ENCODE assay signal across 20 mouse cellular contexts in the genomic region with DNA sequence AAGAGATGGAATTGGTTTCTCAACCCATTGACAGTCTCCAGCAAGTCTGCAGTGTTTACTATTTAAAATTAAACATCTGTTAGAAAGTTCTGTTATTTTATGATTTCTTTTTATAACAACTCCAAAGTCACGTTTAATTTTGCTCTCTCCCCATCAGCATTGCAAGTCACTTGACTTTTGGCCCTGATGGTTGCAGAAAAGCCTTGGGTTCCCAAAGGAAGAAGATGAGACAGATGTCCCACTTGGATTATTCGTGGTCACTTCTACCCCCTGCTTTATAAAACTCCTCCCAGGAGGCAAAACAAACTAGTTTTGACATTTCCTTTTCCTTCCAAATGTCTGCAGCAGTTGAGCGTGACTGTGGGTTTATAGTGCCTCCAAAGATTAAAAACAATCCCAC.
DNase-seq lines count a peak whose midpoint lies in the region; ATAC-seq lines count a peak whose summit lies in the region.
"Had no signal": no experiment of that assay in that cellular context is flagged by ENCODE, and none has a peak within 500 bp of the region (broad histone marks: within the 10 kb centered on the region; RNA-seq: fewer than 3 reads in every experiment).

No protein-coding gene starts in this region.

- no peaks in the 10 kb centered on the region for H3K4me1 ChIP-seq in embryonic facial prominence, embryonic 14.5 days (ENCODE audit: control insufficient read depth, insufficient read depth, low read length)
- H3K4me1 ChIP-seq in embryonic facial prominence, embryonic 10.5 days = no peaks in the 10 kb centered on the region
- H3K4me1 ChIP-seq in heart, embryonic 12.5 days (replicated peaks) = peaks cover 5% of the 10 kb centered on the region
- H3K4me1 ChIP-seq in heart, embryonic 11.5 days (ENCODE audit: control insufficient read depth, insufficient read depth, low read length) = peaks cover 4% of the 10 kb centered on the region; the same call in 1 of the 2 replicates
- H3K4me1 ChIP-seq: forebrain, embryonic 15.5 days; heart, embryonic 15.5 days; hindbrain, embryonic 13.5 days had no signal

- no peaks in the 10 kb centered on the region for H3K9me3 ChIP-seq in embryonic facial prominence, embryonic 14.5 days (ENCODE audit: control insufficient read depth, low read length)
- H3K9me3 ChIP-seq in embryonic facial prominence, embryonic 10.5 days = no peaks in the 10 kb centered on the region
- H3K9me3 ChIP-seq in heart, embryonic 12.5 days (replicated peaks) = no peaks in the 10 kb centered on the region
- H3K9me3 ChIP-seq in heart, embryonic 11.5 days (replicated peaks; ENCODE audit: control insufficient read depth, low read length) = no peaks in the 10 kb centered on the region
- H3K9me3 ChIP-seq: forebrain, embryonic 15.5 days; heart, embryonic 15.5 days; hindbrain, embryonic 13.5 days had no signal

- no peaks in the 10 kb centered on the region for H3K27me3 ChIP-seq in embryonic facial prominence, embryonic 14.5 days (replicated peaks; ENCODE audit: control insufficient read depth, insufficient read depth, low read length)
- H3K27me3 ChIP-seq in embryonic facial prominence, embryonic 10.5 days (replicated peaks; ENCODE audit: low read depth, poor library complexity, severe bottlenecking) = no peaks in the 10 kb centered on the region
- H3K27me3 ChIP-seq in heart, embryonic 12.5 days (replicated peaks) = no peaks in the 10 kb centered on the region
- no peaks in the 10 kb centered on the region for H3K27me3 ChIP-seq in heart, embryonic 11.5 days (ENCODE audit: control insufficient read depth, insufficient read depth, low read length)
- H3K27me3 ChIP-seq: forebrain, embryonic 15.5 days; heart, embryonic 15.5 days; hindbrain, embryonic 13.5 days had no signal

- WGBS in embryonic facial prominence, embryonic 14.5 days = 46% methylated on average over 3 of the region's 3 CpGs
- WGBS in embryonic facial prominence, embryonic 10.5 days = 72% methylated on average over 3 of the region's 3 CpGs
- WGBS in heart, embryonic 12.5 days = 63% methylated on average over 3 of the region's 3 CpGs
- 59% methylated on average over 3 of the region's 3 CpGs for WGBS in heart, embryonic 11.5 days (ENCODE audit: insufficient replicate concordance)

- H3K4me2 ChIP-seq in embryonic facial prominence, embryonic 14.5 days (ENCODE audit: low read depth, low read length) = no peak overlapping the region
- no peak overlapping the region for H3K4me2 ChIP-seq in heart, embryonic 12.5 days
- no peak overlapping the region for H3K4me2 ChIP-seq in heart, embryonic 11.5 days
- H3K4me2 ChIP-seq: forebrain, embryonic 15.5 days; heart, embryonic 15.5 days; hindbrain, embryonic 13.5 days had no signal

- no peak for ATAC-seq in embryonic facial prominence, embryonic 14.5 days (ENCODE audit: low read depth)
- ATAC-seq in heart, embryonic 12.5 days (ENCODE audit: insufficient number of reproducible peaks, low FRiP score) = no peak
- no peak for ATAC-seq in heart, embryonic 11.5 days (replicated peaks; ENCODE audit: insufficient number of reproducible peaks, low FRiP score, low TSS enrichment)
- ATAC-seq: CD4-positive, CD25-positive, alpha-beta regulatory T cell, adult 4 months; forebrain, embryonic 15.5 days; hindbrain, postnatal 0 days had no signal

- H3K9ac ChIP-seq in embryonic facial prominence, embryonic 14.5 days (ENCODE audit: low read depth, low read length) = no peak overlapping the region
- H3K9ac ChIP-seq in heart, embryonic 12.5 days = no peak overlapping the region
- H3K9ac ChIP-seq in heart, embryonic 11.5 days (ENCODE audit: low read depth, low read length) = no peak overlapping the region
- H3K9ac ChIP-seq: forebrain, embryonic 15.5 days; heart, embryonic 15.5 days; hindbrain, embryonic 13.5 days had no signal

- H3K4me3 ChIP-seq in embryonic facial prominence, embryonic 14.5 days (ENCODE audit: low read depth, low read length) = no peak overlapping the region
- H3K4me3 ChIP-seq in embryonic facial prominence, embryonic 10.5 days = no peak overlapping the region
- no peak overlapping the region for H3K4me3 ChIP-seq in heart, embryonic 12.5 days
- H3K4me3 ChIP-seq in heart, embryonic 11.5 days (ENCODE audit: low read depth, low read length) = no peak overlapping the region
- H3K4me3 ChIP-seq: forebrain, embryonic 15.5 days; heart, embryonic 15.5 days; hindbrain, embryonic 13.5 days had no signal

- DNase-seq in embryonic facial prominence, embryonic 14.5 days (ENCODE audit: low spot score) = peak; percentile 5
- DNase-seq in embryonic facial prominence, embryonic 10.5 days (ENCODE audit: low spot score) = no peak
- peak; percentile 95 for DNase-seq in heart, adult 11 months
- DNase-seq in heart, adult 9 months (ENCODE audit: low spot score in 2 of 2) = peak; percentile 29 to 61
- peak; percentile 4 for DNase-seq in kidney, postnatal 10 days
- no peak for DNase-seq in kidney, postnatal 36 days
- DNase-seq: adrenal gland, adult 8-10 months; adrenal gland, postnatal 36 days; B cell, adult 2 months; cerebellum, adult 2 months; cerebellum, postnatal 10 days; kidney, adult 8-10 months had no signal

- no peak overlapping the region for H3K27ac ChIP-seq in embryonic facial prominence, embryonic 14.5 days (replicated peaks; ENCODE audit: low read depth, low read length)
- no peak overlapping the region for H3K27ac ChIP-seq in embryonic facial prominence, embryonic 10.5 days (replicated peaks)
- H3K27ac ChIP-seq in heart, embryonic 12.5 days (ENCODE audit: poor library complexity, severe bottlenecking) = no peak overlapping the region
- no peak overlapping the region for H3K27ac ChIP-seq in heart, embryonic 11.5 days (ENCODE audit: low read depth, low read length)
- H3K27ac ChIP-seq: forebrain, embryonic 15.5 days; heart, embryonic 15.5 days; hindbrain, embryonic 13.5 days; hindbrain, postnatal 0 days had no signal

- no peaks in the 10 kb centered on the region for H3K36me3 ChIP-seq in embryonic facial prominence, embryonic 14.5 days (ENCODE audit: control insufficient read depth, insufficient read depth, low read length)
- no peaks in the 10 kb centered on the region for H3K36me3 ChIP-seq in embryonic facial prominence, embryonic 10.5 days (replicated peaks)
- H3K36me3 ChIP-seq in heart, embryonic 12.5 days = no peaks in the 10 kb centered on the region
- no peaks in the 10 kb centered on the region for H3K36me3 ChIP-seq in heart, embryonic 11.5 days (ENCODE audit: control insufficient read depth, insufficient read depth, low read length)
- H3K36me3 ChIP-seq: forebrain, embryonic 15.5 days; G1E; heart, embryonic 15.5 days; hindbrain, embryonic 13.5 days had no signal

Comparison
In these comparisons a context has a peak if more than half of its experiments do, and no peak if none do; other contexts are left out.
1. DNase-seq: peak in embryonic facial prominence, embryonic 14.5 days (single experiment), heart, adult 11 months (single experiment), heart, adult 9 months (2 of 2) and kidney, postnatal 10 days (single experiment); none in embryonic facial prominence, embryonic 10.5 days (single experiment) and kidney, postnatal 36 days (0 of 2).